Mouse (Mus musculus) cerebellum, adult 11-12 months (tissue): Measurements from ENCODE around the gene Snd1.
A peak's percentile ranks its signal among the peaks of the same experiment; 100 is the strongest.

ENCODE experiments used
- DNase-seq: peaks from one replicate; pipeline ENCODE4 v3.0.0; 2022

Gene Snd1

GRCm38 (mm10) chr6:28876492-28876891, 401.6 kb downstream of the Snd1 start:
- DNase-seq: no peak

GRCm38 (mm10) chr6:28877945-28878666, 403.2 kb downstream of the Snd1 start:
- DNase-seq: no peak

GRCm38 (mm10) chr6:28879315-28879714, 404.4 kb downstream of the Snd1 start:
- no peak for DNase-seq

- DNase-seq: no peak
Measured at GRCm38 (mm10) chr6:28880909-28881308, 406.0 kb downstream of the Snd1 start.

GRCm38 (mm10) chr6:28883518-28883917, 408.6 kb downstream of the Snd1 start:
- no peak for DNase-seq

- DNase-seq: no peak
Measured at GRCm38 (mm10) chr6:28886724-28887440, 411.9 kb downstream of the Snd1 start.

- no peak for DNase-seq
Measured at GRCm38 (mm10) chr6:28890426-28890825, 415.5 kb downstream of the Snd1 start.

- no peak for DNase-seq
Measured at GRCm38 (mm10) chr6:28891480-28891879, 416.5 kb downstream of the Snd1 start.

GRCm38 (mm10) chr6:28895004-28895515, 420.1 kb downstream of the Snd1 start:
- no peak for DNase-seq

GRCm38 (mm10) chr6:28895726-28896125, 420.8 kb downstream of the Snd1 start:
- DNase-seq: no peak

GRCm38 (mm10) chr6:28896762-28897320, 421.9 kb downstream of the Snd1 start:
- DNase-seq: no peak

- no peak for DNase-seq
Measured at GRCm38 (mm10) chr6:28897326-28898085, 422.6 kb downstream of the Snd1 start.

- DNase-seq: peak; percentile 64
Measured at GRCm38 (mm10) chr6:28898836-28899235, 423.9 kb downstream of the Snd1 start.

- no peak for DNase-seq
Measured at GRCm38 (mm10) chr6:28902573-28902972, 427.6 kb downstream of the Snd1 start.

GRCm38 (mm10) chr6:28904417-28904816, 429.5 kb downstream of the Snd1 start:
- no peak for DNase-seq

- DNase-seq: no peak
Measured at GRCm38 (mm10) chr6:28905301-28905700, 430.4 kb downstream of the Snd1 start.

GRCm38 (mm10) chr6:28909866-28910265, 434.9 kb downstream of the Snd1 start:
- no peak for DNase-seq

- DNase-seq: no peak
Measured at GRCm38 (mm10) chr6:28914981-28915380, 440.0 kb downstream of the Snd1 start.

GRCm38 (mm10) chr6:28916630-28917029, 441.7 kb downstream of the Snd1 start:
- no peak for DNase-seq

- DNase-seq: no peak
Measured at GRCm38 (mm10) chr6:28919346-28919745, 444.4 kb downstream of the Snd1 start.

GRCm38 (mm10) chr6:28922371-28922770, 447.4 kb downstream of the Snd1 start:
- no peak for DNase-seq

- DNase-seq: no peak
Measured at GRCm38 (mm10) chr6:28923091-28923824, 448.3 kb downstream of the Snd1 start.
